Mouse (Mus musculus): ENCODE results near the gene Phlda2. TPM values are rescaled to one million over a fixed set of nuclear protein-coding genes. Genes with fewer than 3 reads are reported as not detected.

The Phlda2 gene
- polyA plus RNA-seq, 1 experiment from 2014 or later = 0.85 TPM

DNA sequence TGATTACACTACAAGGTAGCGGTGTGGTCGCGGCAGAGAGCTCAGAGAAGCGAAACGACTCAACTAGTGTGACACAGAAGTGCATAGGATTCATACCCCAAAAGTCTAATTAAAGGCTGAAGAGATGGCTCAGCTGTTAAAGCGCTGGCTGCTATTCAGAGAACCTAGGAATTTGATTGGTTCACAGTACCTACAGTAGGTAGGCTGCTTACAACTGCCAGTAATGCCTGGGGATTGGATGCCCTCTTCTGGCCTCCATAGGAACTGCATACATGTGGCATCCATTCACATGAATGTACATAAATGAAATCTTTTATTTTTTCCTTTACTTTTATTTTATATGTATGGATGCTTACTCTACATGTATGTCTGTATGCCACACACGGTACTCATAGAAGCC is 3.7 kb upstream of the Phlda2 start:
- no peak overlapping the region for H3K9ac ChIP-seq (ENCODE audit: low read length)
- peak; percentile 60 for DNase-seq (ENCODE audit: low spot score)
- H3K27ac ChIP-seq (ENCODE audit: low read depth, low read length) = no peak overlapping the region
- no peak overlapping the region for H3K4me3 ChIP-seq (ENCODE audit: low read depth, low read length)
- no peaks in the 10 kb centered on the region for H3K36me3 ChIP-seq (ENCODE audit: control insufficient read depth, insufficient read depth, low read length)
- WGBS = 23% methylated on average over 7 of the region's 7 CpGs
- H3K27me3 ChIP-seq (ENCODE audit: control insufficient read depth, insufficient read depth, low read length) = peaks cover 27% of the 10 kb centered on the region
- no peak for ATAC-seq (ENCODE audit: insufficient read depth, low FRiP score, low TSS enrichment)
- no peaks in the 10 kb centered on the region for H3K4me1 ChIP-seq (ENCODE audit: control insufficient read depth, insufficient read depth, low read length)
- H3K9me3 ChIP-seq (ENCODE audit: control insufficient read depth, low read length) = no peaks in the 10 kb centered on the region; the same call in 1 of the 2 replicates
- no peak overlapping the region for H3K4me2 ChIP-seq (ENCODE audit: low read depth)

DNA sequence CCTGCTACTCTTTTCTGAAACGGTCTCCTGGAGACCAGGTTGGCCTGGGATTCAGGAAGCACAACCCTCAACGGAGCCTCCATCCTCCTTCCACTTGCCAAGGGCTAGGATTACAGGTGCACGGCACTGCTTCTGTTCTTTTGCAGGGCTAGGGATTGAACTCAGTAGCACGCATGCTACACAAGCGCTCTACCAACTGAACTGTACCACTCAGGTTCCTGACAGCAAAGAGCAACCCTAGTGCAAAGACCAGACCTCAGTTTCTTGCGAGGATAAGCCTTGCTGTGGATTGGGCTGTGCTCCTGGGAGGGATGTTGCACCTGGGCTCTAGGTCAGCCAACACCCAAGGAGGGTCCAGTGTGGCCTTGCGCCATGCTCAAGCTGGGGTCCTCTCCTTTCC is 3.3 kb upstream of the Phlda2 start:
- Histone ChIP-seq H3K4me3 (ENCODE audit: low read depth, low read length) (no peak overlapping the region), H3K27ac (ENCODE audit: low read depth, low read length) (no peak overlapping the region), H3K9ac (ENCODE audit: low read length) (no peak overlapping the region), H3K4me2 (ENCODE audit: low read depth) (no peak overlapping the region), H3K27me3 (ENCODE audit: control insufficient read depth, insufficient read depth, low read length) (peaks cover 31% of the 10 kb centered on the region), H3K4me1 (ENCODE audit: control insufficient read depth, insufficient read depth, low read length) (no peaks in the 10 kb centered on the region), H3K36me3 (ENCODE audit: control insufficient read depth, insufficient read depth, low read length) (no peaks in the 10 kb centered on the region), H3K9me3 (ENCODE audit: control insufficient read depth, low read length) (no peaks in the 10 kb centered on the region; the same call in 1 of the 2 replicates)
- no peak for ATAC-seq (ENCODE audit: insufficient read depth, low FRiP score, low TSS enrichment)
- no peak for DNase-seq (ENCODE audit: low spot score)
- WGBS = 63% methylated on average over 7 of the region's 7 CpGs

DNA sequence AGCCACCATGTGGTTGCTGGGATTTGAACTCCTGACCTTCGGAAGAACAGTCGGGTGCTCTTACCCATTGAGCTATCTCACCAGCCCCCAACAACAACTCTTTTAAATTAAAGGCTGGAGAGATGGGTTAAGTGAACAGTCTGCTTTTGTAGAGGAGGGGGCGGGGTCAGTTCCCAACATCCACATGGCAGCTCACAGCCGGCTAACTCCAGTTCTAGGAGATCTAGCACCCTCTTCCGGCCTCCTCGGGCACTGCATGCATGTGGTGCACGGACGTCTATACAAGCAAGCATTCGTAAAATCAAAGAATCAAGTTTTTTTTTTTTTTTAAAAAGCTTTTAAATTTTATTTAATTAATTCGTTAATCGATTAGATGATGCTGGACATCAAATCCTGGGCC is 2.9 kb upstream of the Phlda2 start:
- 28% methylated on average over 11 of the region's 11 CpGs for WGBS
- Histone ChIP-seq H3K4me2 (ENCODE audit: low read depth) (no peak overlapping the region), H3K36me3 (ENCODE audit: control insufficient read depth, insufficient read depth, low read length) (no peaks in the 10 kb centered on the region), H3K9ac (ENCODE audit: low read length) (no peak overlapping the region), H3K27ac (ENCODE audit: low read depth, low read length) (no peak overlapping the region), H3K4me1 (ENCODE audit: control insufficient read depth, insufficient read depth, low read length) (no peaks in the 10 kb centered on the region), H3K27me3 (ENCODE audit: control insufficient read depth, insufficient read depth, low read length) (peaks cover 36% of the 10 kb centered on the region), H3K4me3 (ENCODE audit: low read depth, low read length) (no peak overlapping the region), H3K9me3 (ENCODE audit: control insufficient read depth, low read length) (no peaks in the 10 kb centered on the region; the same call in 1 of the 2 replicates)
- no peak for ATAC-seq (ENCODE audit: insufficient read depth, low FRiP score, low TSS enrichment)
- DNase-seq (ENCODE audit: low spot score) = peak; percentile 72

DNA sequence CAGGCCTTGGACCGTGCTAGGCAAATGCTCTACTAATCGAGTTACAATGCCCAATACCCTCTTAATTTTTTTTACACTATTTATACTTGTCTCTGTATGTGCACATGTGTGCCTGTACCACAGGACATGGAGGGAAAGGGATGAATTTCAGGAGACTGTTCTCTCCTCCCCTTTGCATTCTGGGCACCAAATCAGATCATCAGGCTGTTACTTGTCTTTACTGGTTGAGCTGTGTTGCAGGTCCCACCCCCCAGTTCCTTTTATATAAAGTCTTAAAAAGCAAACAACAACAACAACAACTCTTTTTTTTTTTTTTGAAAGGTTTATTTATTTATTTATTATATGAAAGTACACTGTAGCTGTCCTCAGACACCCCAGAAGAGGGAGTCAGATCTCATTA is 2.5 kb upstream of the Phlda2 start:
- ATAC-seq (ENCODE audit: insufficient read depth, low FRiP score, low TSS enrichment) (no peak), DNase-seq (ENCODE audit: low spot score) (no peak)
- Histone ChIP-seq H3K4me1 (ENCODE audit: control insufficient read depth, insufficient read depth, low read length) (no peaks in the 10 kb centered on the region), H3K4me3 (ENCODE audit: low read depth, low read length) (no peak overlapping the region), H3K36me3 (ENCODE audit: control insufficient read depth, insufficient read depth, low read length) (no peaks in the 10 kb centered on the region), H3K9ac (ENCODE audit: low read length) (no peak overlapping the region), H3K4me2 (ENCODE audit: low read depth) (no peak overlapping the region), H3K27ac (ENCODE audit: low read depth, low read length) (no peak overlapping the region), H3K9me3 (ENCODE audit: control insufficient read depth, low read length) (no peaks in the 10 kb centered on the region; the same call in 1 of the 2 replicates), H3K27me3 (ENCODE audit: control insufficient read depth, insufficient read depth, low read length) (peaks cover 40% of the 10 kb centered on the region)
- WGBS = 80% methylated on average over 2 of the region's 2 CpGs

DNA sequence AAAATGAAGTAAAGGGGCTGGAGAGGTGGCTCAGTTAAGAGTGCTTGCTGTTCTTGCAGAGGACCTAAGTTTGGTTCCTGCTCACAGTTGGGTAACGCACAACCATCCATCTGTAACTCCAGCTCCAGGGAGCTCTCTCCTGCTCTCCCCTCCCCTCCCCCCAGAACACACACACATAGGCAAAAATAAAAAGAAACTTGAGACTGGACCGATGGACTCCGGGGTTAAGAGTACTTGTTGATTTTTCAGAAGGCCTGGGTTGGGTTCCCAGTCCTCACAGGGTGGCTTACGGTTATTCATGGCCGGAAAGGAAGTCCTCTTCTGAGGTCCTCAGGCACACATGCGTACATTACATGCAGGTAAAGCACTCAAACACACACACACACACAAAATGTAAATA is 976 bp upstream of the Phlda2 start:
- DNase-seq (ENCODE audit: low spot score) (no peak), ATAC-seq (ENCODE audit: insufficient read depth, low FRiP score, low TSS enrichment) (no peak)
- no peak overlapping the region for H3K9ac ChIP-seq (ENCODE audit: low read length)
- no peaks in the 10 kb centered on the region for H3K36me3 ChIP-seq (ENCODE audit: control insufficient read depth, insufficient read depth, low read length)
- no peaks in the 10 kb centered on the region for H3K4me1 ChIP-seq (ENCODE audit: control insufficient read depth, insufficient read depth, low read length)
- H3K27ac ChIP-seq (ENCODE audit: low read depth, low read length) = no peak overlapping the region
- 91% methylated on average over 6 of the region's 6 CpGs for WGBS
- no peak overlapping the region for H3K4me2 ChIP-seq (ENCODE audit: low read depth)
- peaks cover 41% of the 10 kb centered on the region for H3K27me3 ChIP-seq (ENCODE audit: control insufficient read depth, insufficient read depth, low read length)
- H3K9me3 ChIP-seq (ENCODE audit: control insufficient read depth, low read length) = no peaks in the 10 kb centered on the region; the same call in 1 of the 2 replicates
- H3K4me3 ChIP-seq (ENCODE audit: low read depth, low read length) = no peak overlapping the region

DNA sequence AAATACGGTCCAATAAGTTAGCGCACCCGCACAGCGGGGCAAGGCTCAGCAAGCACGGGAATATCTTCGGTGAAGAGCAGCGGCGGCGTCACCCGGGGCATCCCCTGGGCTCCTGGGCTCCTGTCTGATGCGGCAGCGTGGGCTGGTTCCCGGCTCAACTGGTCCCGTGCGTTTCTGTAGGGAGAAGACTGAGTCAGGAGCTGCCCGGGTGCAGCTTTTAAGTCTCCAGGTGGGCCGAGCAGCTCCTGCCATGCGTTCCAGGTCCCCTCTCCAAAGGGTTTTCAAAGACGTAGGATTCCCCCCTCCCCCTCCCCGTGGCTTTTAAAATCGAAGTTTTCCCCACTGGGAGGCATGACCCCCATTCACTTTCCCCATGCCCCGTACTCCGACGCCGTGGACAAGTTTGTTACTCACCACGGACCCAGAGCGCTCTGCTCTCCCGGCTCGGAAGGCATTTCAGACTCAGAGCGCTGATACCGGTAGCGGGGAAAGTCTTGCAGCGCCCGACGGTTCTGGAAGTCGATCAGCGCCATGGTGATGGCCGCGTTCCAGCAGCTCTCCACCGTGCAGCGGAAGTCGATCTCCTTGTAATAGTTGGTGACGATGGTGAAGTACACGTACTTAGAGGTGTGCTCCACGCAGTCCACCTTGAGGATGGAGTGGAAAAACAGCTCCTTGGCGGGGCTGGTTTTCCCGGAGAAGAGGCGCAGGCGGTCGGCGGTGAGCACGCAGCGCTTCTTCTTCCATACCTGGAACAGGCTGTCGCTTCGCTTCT is 1.1 kb downstream of the Phlda2 start:
- peak overlapping the region; percentile 35 for H3K4me3 ChIP-seq (ENCODE audit: low read depth, low read length)
- H3K4me2 ChIP-seq (ENCODE audit: low read depth) = peak overlapping the region; percentile 59
- no peak overlapping the region for H3K27ac ChIP-seq (ENCODE audit: low read depth, low read length)
- no peaks in the 10 kb centered on the region for H3K4me1 ChIP-seq (ENCODE audit: control insufficient read depth, insufficient read depth, low read length)
- no peak overlapping the region for H3K9ac ChIP-seq (ENCODE audit: low read length)
- peaks cover 41% of the 10 kb centered on the region for H3K27me3 ChIP-seq (ENCODE audit: control insufficient read depth, insufficient read depth, low read length)
- DNase-seq (ENCODE audit: low spot score) = peak; percentile 56
- no peaks in the 10 kb centered on the region; the same call in 1 of the 2 replicates for H3K9me3 ChIP-seq (ENCODE audit: control insufficient read depth, low read length)
- no peaks in the 10 kb centered on the region for H3K36me3 ChIP-seq (ENCODE audit: control insufficient read depth, insufficient read depth, low read length)
- WGBS = 4% methylated on average over 55 of the region's 55 CpGs
- ATAC-seq (ENCODE audit: insufficient read depth, low FRiP score, low TSS enrichment) = no peak

DNA sequence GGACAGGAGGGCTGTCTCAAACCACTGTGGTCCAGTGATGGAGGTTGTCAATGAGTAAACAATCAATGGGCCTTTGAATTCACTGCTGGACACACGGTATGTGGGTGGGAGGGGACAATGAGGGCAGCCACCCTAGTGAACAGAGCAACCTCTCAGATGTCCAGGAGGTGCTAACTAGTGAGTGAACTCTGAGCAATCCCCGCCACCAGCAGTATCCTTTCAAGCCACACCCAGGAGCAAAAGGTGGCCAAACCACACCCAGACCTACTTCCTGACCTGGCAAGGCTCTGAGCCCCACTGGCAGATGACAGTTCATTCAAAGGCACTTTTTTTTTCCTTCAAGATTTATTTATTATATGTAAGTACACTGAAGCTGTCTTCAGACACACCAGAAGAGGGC is 2.0 kb downstream of the Phlda2 start:
- Histone ChIP-seq H3K27me3 (ENCODE audit: control insufficient read depth, insufficient read depth, low read length) (peaks cover 41% of the 10 kb centered on the region), H3K4me3 (ENCODE audit: low read depth, low read length) (no peak overlapping the region), H3K36me3 (ENCODE audit: control insufficient read depth, insufficient read depth, low read length) (no peaks in the 10 kb centered on the region), H3K27ac (ENCODE audit: low read depth, low read length) (no peak overlapping the region), H3K4me2 (ENCODE audit: low read depth) (no peak overlapping the region), H3K9me3 (ENCODE audit: control insufficient read depth, low read length) (no peaks in the 10 kb centered on the region), H3K9ac (ENCODE audit: low read length) (no peak overlapping the region), H3K4me1 (ENCODE audit: control insufficient read depth, insufficient read depth, low read length) (no peaks in the 10 kb centered on the region)
- ATAC-seq (ENCODE audit: insufficient read depth, low FRiP score, low TSS enrichment) (no peak), DNase-seq (ENCODE audit: low spot score) (no peak)
- WGBS = 32% methylated on average over 2 of the region's 2 CpGs

DNA sequence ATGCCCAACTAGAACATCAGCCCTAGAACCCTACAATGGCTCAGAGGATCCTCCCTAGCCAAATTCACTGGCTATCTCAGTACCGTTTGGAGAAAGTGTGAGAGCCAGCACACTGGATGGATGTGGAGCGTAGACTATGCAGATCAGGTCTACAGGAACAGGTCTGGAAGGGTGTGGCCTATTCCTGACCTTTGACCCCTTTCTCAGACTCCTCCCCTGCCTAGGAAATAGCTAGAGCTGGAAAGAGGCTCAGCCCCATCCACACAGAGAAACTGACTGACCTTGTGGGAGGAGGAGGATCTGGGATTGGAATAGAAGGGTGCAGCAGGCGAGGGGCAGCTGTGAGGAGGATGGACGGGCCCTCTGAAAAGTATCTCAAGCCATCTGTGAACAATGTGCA is 4.4 kb downstream of the Phlda2 start:
- ATAC-seq (ENCODE audit: insufficient read depth, low FRiP score, low TSS enrichment) (no peak), DNase-seq (ENCODE audit: low spot score) (no peak)
- Histone ChIP-seq H3K4me1 (ENCODE audit: control insufficient read depth, insufficient read depth, low read length) (no peaks in the 10 kb centered on the region), H3K4me2 (ENCODE audit: low read depth) (no peak overlapping the region), H3K27me3 (ENCODE audit: control insufficient read depth, insufficient read depth, low read length) (peaks cover 33% of the 10 kb centered on the region), H3K27ac (ENCODE audit: low read depth, low read length) (no peak overlapping the region), H3K9ac (ENCODE audit: low read length) (no peak overlapping the region), H3K4me3 (ENCODE audit: low read depth, low read length) (no peak overlapping the region), H3K36me3 (ENCODE audit: control insufficient read depth, insufficient read depth, low read length) (no peaks in the 10 kb centered on the region), H3K9me3 (ENCODE audit: control insufficient read depth, low read length) (no peaks in the 10 kb centered on the region)
- WGBS = 86% methylated on average over 4 of the region's 4 CpGs

All from neural tube, embryonic 11.5 days (tissue).